Mouse (Mus musculus) cerebellum, adult 2 months (tissue): Measurements from ENCODE around the gene Coro1a. TPM values are rescaled to one million over a fixed set of nuclear protein-coding genes. Genes with fewer than 3 reads are reported as not detected.

Source experiments
- DNase-seq, 2 experiments: peaks; one replicate each; pipeline ENCODE4 v3.0.0; 2021
- H3K27ac ChIP-seq: fragments of 200-500 bp; 2 replicates; pipeline ENCODE4 v1.5.1; 2012; ENCODE audit warnings: low read length, control low read depth, inconsistent platforms; ENCODE audit not compliant: insufficient read depth
- H3K27me3 ChIP-seq: fragments of 200-500 bp; 2 replicates; pipeline ENCODE4 v1.6.1; 2012; ENCODE audit warnings: inconsistent platforms, mild to moderate bottlenecking, low read length, moderate library complexity; ENCODE audit not compliant: control insufficient read depth, insufficient read depth
- H3K4me1 ChIP-seq: fragments of 200-500 bp; 2 replicates; pipeline ENCODE4 v1.6.1; 2011; ENCODE audit warnings: low read length; ENCODE audit not compliant: control insufficient read depth, insufficient read depth
- H3K4me3 ChIP-seq: fragments of 200-500 bp; replicated peaks from 2 replicates; pipeline ENCODE3; 2011; ENCODE audit warnings: mild to moderate bottlenecking, low read depth, low read length, control low read depth; ENCODE audit not compliant: insufficient read depth
- CTCF ChIP-seq: fragments of 200-500 bp; IDR thresholded peaks from 2 replicates; pipeline ENCODE4 v1.5.1; 2011; ENCODE audit warnings: low read depth, mild to moderate bottlenecking, control low read depth, low read length, moderate library complexity, borderline replicate concordance; ENCODE audit not compliant: insufficient read depth
- POLR2A ChIP-seq: fragments of 200-500 bp; IDR thresholded peaks from 2 replicates; pipeline ENCODE4 v1.6.1; 2011; ENCODE audit warnings: low read length, control low read depth, borderline replicate concordance; ENCODE audit not compliant: insufficient read depth
- WGBS: fragments of 180-500 bp; shearing (Covaris S2); methylation state at CpG from one replicate; pipeline ENCODE4 v1.1.7; 2018; 5-methylcytosine and 5-hydroxymethylcytosine counted together
- polyA plus RNA-seq: library from polyadenylated mRNA; depleted of rRNA; stranded (reverse); fragments of >200 nt; gene quantifications from 2 replicates; pipeline ENCODE4 v1.2.3, GENCODE M21; 2012

The Coro1a gene
- polyA plus RNA-seq, 1 experiment = 110 TPM

DNA sequence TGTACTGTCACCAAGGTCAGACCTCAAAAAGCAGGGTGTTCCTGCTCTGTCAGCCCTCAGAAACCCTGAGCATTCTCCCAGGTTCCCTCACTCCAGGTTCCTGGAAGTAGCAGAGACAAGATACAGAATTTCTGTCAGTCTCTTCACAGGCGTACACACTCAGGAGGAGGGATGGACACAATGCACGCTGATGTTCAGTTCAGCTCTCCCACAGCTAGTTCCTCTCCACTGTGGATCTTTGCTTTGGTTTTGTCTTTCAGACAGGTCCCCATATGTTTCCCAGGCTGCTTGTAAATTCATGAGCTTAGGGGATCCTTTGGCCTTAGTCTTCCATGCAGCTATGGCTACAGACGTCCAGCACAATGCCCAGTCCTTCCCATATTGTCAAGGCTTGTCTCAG, 10.7 kb downstream of the Coro1a start:
- 51% methylated on average over 3 of the region's 3 CpGs for WGBS
- no peak for TF ChIP-seq CTCF
- no peak for TF ChIP-seq POLR2A
- no peak overlapping the region for H3K27ac ChIP-seq
- H3K27me3 ChIP-seq = no peaks in the 10 kb centered on the region
- no peak overlapping the region for H3K4me3 ChIP-seq
- no peak for DNase-seq
- H3K4me1 ChIP-seq = peaks cover 20% of the 10 kb centered on the region

GRCm38 (mm10) chr7:126696303-126696702, 11.3 kb downstream of the Coro1a start:
- WGBS = 2% methylated on average over 17 of the region's 17 CpGs

DNA sequence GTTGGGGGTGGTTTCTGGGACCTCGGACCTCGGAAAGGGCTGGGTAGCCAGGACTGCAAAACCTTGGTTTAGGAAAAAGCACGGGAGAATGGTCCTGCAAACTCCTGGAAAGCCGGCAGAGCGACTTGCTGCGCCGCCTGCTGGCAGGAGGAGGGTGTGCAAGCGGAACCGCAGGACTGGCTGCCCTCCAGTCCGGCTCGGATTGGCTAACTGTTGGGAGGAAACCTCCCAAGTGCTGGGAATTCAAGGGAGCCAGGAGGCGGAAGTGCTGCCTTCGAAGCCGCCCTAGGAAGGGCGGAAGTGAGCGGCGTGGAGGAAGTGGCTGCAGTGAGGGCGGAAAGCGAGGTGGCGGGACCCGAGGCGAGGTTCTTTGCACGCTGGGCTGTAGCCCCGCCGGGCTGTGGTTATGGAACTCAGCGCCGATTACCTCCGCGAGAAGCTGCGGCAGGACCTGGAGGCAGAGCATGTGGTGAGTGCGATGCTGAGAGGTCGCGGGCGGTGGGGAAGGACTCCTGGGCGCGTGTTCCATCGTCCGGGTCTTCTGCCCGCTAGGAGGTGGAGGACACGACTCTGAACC, 11.9 kb downstream of the Coro1a start, which contains the start of gene Slx1b:
Gene Slx1b (minus strand): TSS at position 154 of the 577 bp plus-strand sequence.
- DNase-seq = peak; percentile 96 to 97
- TF ChIP-seq CTCF (peak; percentile 90), POLR2A (peak; percentile 51; the same call in 1 of the 2 replicates)
- peak within 1 kb of the TSS; percentile 52 for H3K27ac ChIP-seq
- WGBS = under 1% methylated on average over 40 of the region's 40 CpGs
- peak within 1 kb of the TSS; percentile 82 for H3K4me3 ChIP-seq
- H3K27me3 ChIP-seq = no peaks in the 10 kb centered on the region
- peaks cover 10% of the 10 kb centered on the region; the same call in 1 of the 2 replicates for H3K4me1 ChIP-seq

More at GRCm38 (mm10) chr7:126696303-126696702, 11.3 kb downstream of the Coro1a start:
- no peaks in the 10 kb centered on the region for H3K27me3 ChIP-seq
- peaks cover 14% of the 10 kb centered on the region; the same call in 1 of the 2 replicates for H3K4me1 ChIP-seq
- peak overlapping the region; percentile 82 for H3K4me3 ChIP-seq
- no peak overlapping the region for H3K27ac ChIP-seq
- no peak for TF ChIP-seq POLR2A
- DNase-seq = no peak

DNA sequence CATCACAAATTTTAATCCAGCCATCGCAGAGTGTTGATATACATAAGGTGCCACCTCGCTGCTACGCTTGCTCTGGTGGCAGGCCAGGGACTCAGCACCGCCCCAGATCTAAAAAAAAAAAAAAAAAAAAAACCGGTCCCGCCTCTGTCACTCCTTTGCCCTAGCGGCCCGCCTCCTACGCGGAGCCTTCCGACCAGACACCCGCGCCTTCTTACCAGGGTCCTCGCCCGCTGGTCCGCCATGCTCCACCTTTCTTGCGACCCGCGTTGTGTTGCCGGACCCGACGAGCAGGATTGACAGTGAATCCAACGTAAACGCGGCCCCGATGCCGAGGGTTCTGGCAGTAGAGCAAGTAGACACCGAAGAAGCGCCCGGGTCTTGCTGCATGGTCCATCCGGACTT, 12.4 kb downstream of the Coro1a start, which contains the start of gene Bola2:
Gene Bola2 (plus strand): TSS at position 192 of the 402 bp plus-strand sequence.
- Histone ChIP-seq H3K27ac (peak within 1 kb of the TSS; percentile 52), H3K4me1 (peaks cover 5% of the 10 kb centered on the region; the same call in 1 of the 2 replicates), H3K27me3 (no peaks in the 10 kb centered on the region), H3K4me3 (peak within 1 kb of the TSS; percentile 82)
- DNase-seq = peak in 1 of 2 experiments; percentile 72
- WGBS = 0% methylated on average over 31 of the region's 31 CpGs
- peak; percentile 50; the same call in 1 of the 2 replicates for TF ChIP-seq POLR2A
- TF ChIP-seq CTCF = no peak

- Histone ChIP-seq H3K4me1 (peaks cover 4% of the 10 kb centered on the region; the same call in 1 of the 2 replicates), H3K4me3 (peak overlapping the region; percentile 82), H3K27ac (no peak overlapping the region), H3K27me3 (no peaks in the 10 kb centered on the region)
- peak in 1 of 2 experiments; percentile 29 for DNase-seq
- WGBS = 11% methylated on average over 10 of the region's 10 CpGs
- TF ChIP-seq CTCF = no peak
- TF ChIP-seq POLR2A = no peak
These were observed 13.0 kb downstream of the Coro1a start for GRCm38 (mm10) chr7:126694441-126695051.

- 78% methylated on average over 7 of the region's 7 CpGs for WGBS
- H3K27ac ChIP-seq = no peak overlapping the region
- TF ChIP-seq CTCF (no peak), POLR2A (no peak)
- no peak overlapping the region for H3K4me3 ChIP-seq
- DNase-seq = peak in 1 of 2 experiments; percentile 10
- H3K27me3 ChIP-seq = no peaks in the 10 kb centered on the region
- peaks cover 4% of the 10 kb centered on the region; the same call in 1 of the 2 replicates for H3K4me1 ChIP-seq
These were observed 13.8 kb downstream of the Coro1a start for GRCm38 (mm10) chr7:126693781-126694180.

DNA sequence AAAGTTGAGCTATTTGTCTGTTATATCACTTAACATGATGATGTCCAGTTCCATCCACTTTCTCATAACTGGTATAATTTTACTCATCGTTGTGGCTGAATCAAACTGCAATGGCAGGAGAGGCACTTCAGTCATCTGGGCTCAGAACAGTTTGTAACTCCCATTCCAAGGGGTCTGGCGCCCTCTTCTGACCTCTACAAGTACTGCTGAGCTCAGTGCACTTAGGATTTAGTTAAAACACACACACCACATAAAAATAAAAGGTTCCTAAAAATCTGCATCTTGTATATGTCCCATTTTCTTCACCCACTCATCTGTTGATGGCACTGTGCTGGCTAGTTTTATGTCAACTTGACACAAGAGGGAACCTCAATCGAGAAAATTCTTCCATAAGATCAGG, 14.3 kb downstream of the Coro1a start:
- peaks cover 4% of the 10 kb centered on the region; the same call in 1 of the 2 replicates for H3K4me1 ChIP-seq
- no peak for TF ChIP-seq POLR2A
- TF ChIP-seq CTCF = peak; percentile 86
- no peak overlapping the region for H3K4me3 ChIP-seq
- no peak overlapping the region for H3K27ac ChIP-seq
- 23% methylated on average over 3 of the region's 3 CpGs for WGBS
- peak; percentile 73 to 83 for DNase-seq
- no peaks in the 10 kb centered on the region for H3K27me3 ChIP-seq
